19 mouse cellular contexts compared by ENCODE assay signal in the genomic region with DNA sequence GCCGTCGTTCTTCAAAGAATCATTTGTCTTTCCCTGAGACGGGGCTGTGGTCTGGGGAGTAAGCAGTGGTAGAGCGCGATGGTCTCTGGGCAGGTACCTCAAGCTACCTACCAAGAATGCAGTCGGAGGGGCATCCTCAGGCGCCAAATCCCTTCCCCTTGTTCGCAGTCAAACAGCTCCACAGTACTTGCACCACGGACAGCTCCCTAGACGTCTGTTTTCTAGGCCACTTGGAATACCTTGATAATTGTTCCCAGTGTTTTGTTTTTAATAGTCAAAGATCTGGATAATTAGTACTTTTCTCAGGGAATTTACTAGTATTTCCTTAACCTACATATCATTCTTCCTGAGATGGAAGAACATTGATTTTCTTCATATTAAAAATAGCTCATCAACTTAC. TPM values are rescaled to one million over a fixed set of nuclear protein-coding genes. Genes with fewer than 3 reads are reported as not detected.
DNase-seq lines count a peak whose midpoint lies in the region; ATAC-seq and TF ChIP-seq lines count a peak whose summit lies in the region.
"Had no signal": no experiment of that assay in that cellular context is flagged by ENCODE, and none has a peak within 500 bp of the region (broad histone marks: within the 10 kb centered on the region; RNA-seq: fewer than 3 reads in every experiment).

No protein-coding gene starts in this region.

- H3K27ac ChIP-seq in kidney, adult 2 months (ENCODE audit: insufficient read depth, low read depth, low read length), result no peak overlapping the region
- H3K27ac ChIP-seq in hindbrain, postnatal 0 days, result no peak overlapping the region
- H3K27ac ChIP-seq in neural tube, embryonic 14.5 days (ENCODE audit: low read depth, low read length), result no peak overlapping the region; the same call in 1 of the 2 replicates
- H3K27ac ChIP-seq: heart, embryonic 13.5 days had no signal

- peaks cover 2% of the 10 kb centered on the region; the same call in 1 of the 2 replicates for H3K27me3 ChIP-seq in kidney, adult 2 months (replicated peaks; ENCODE audit: control insufficient read depth, insufficient read depth, low read length)
- H3K27me3 ChIP-seq in hindbrain, postnatal 0 days (ENCODE audit: insufficient read depth, low read length), result no peaks in the 10 kb centered on the region
- H3K27me3 ChIP-seq in neural tube, embryonic 14.5 days (ENCODE audit: control insufficient read depth, insufficient read depth, low read length), result no peaks in the 10 kb centered on the region
- H3K27me3 ChIP-seq: CH12.LX had no signal

- no peaks in the 10 kb centered on the region for H3K4me1 ChIP-seq in kidney, adult 2 months (ENCODE audit: control insufficient read depth, insufficient read depth, low read length)
- peaks cover 5% of the 10 kb centered on the region; the same call in 1 of the 2 replicates for H3K4me1 ChIP-seq in hindbrain, postnatal 0 days (ENCODE audit: insufficient read depth, low read length)
- H3K4me1 ChIP-seq in neural tube, embryonic 14.5 days (ENCODE audit: control insufficient read depth, insufficient read depth, low read length), result peaks cover 19% of the 10 kb centered on the region; the same call in 1 of the 2 replicates

- no peaks in the 10 kb centered on the region for H3K36me3 ChIP-seq in kidney, adult 2 months (ENCODE audit: control insufficient read depth, insufficient read depth, low read length)
- H3K36me3 ChIP-seq in hindbrain, postnatal 0 days (ENCODE audit: insufficient read depth, low read length), result no peaks in the 10 kb centered on the region
- no peaks in the 10 kb centered on the region for H3K36me3 ChIP-seq in neural tube, embryonic 14.5 days (ENCODE audit: control insufficient read depth, insufficient read depth, low read length)
- H3K36me3 ChIP-seq: heart, embryonic 13.5 days had no signal

- H3K4me2 ChIP-seq in hindbrain, postnatal 0 days (ENCODE audit: low read depth, low read length), result peak overlapping the region; percentile 76
- peak overlapping the region; percentile 79; the same call in 1 of the 2 replicates for H3K4me2 ChIP-seq in neural tube, embryonic 14.5 days (ENCODE audit: low read depth, low read length)

- ATAC-seq in hindbrain, postnatal 0 days, result no peak
- no peak for ATAC-seq in neural tube, embryonic 14.5 days (ENCODE audit: low read depth)

- WGBS in kidney, adult 2 months, result 23% methylated on average over 10 of the region's 10 CpGs
- WGBS in hindbrain, postnatal 0 days, result 22% methylated on average over 10 of the region's 10 CpGs
- 33% methylated on average over 10 of the region's 10 CpGs for WGBS in neural tube, embryonic 14.5 days

- TF ChIP-seq CTCF in kidney, adult 2 months (conservative IDR thresholded peaks at IDR 0.05; ENCODE audit: insufficient read depth, insufficient read length, low read depth, low read length), result no peak
- TF ChIP-seq CTCF in hindbrain, postnatal 0 days (IDR thresholded peaks at IDR 0.05; ENCODE audit: low read depth), result no peak

- H3K9ac ChIP-seq in hindbrain, postnatal 0 days (replicated peaks; ENCODE audit: low read length), result no peak overlapping the region
- H3K9ac ChIP-seq in neural tube, embryonic 14.5 days (replicated peaks; ENCODE audit: low read depth, low read length), result no peak overlapping the region
- H3K9ac ChIP-seq: heart, embryonic 13.5 days had no signal

- H3K9me3 ChIP-seq in hindbrain, postnatal 0 days (ENCODE audit: low read length), result no peaks in the 10 kb centered on the region
- no peaks in the 10 kb centered on the region for H3K9me3 ChIP-seq in neural tube, embryonic 14.5 days (ENCODE audit: control insufficient read depth, low read length)
- H3K9me3 ChIP-seq: heart, embryonic 13.5 days had no signal

- TF ChIP-seq POLR2A in kidney, adult 2 months (IDR thresholded peaks at IDR 0.05; ENCODE audit: low read depth, low read length), result no peak

- no peak overlapping the region for H3K4me3 ChIP-seq in kidney, adult 2 months (ENCODE audit: insufficient read depth, low read depth, low read length)
- H3K4me3 ChIP-seq in hindbrain, postnatal 0 days (ENCODE audit: low read length), result peak overlapping the region; percentile 71
- peak overlapping the region; percentile 64 for H3K4me3 ChIP-seq in neural tube, embryonic 14.5 days (ENCODE audit: low read depth, low read length)
- H3K4me3 ChIP-seq: megakaryocyte, embryonic 14.5 days had no signal

- DNase-seq in kidney, postnatal 4 days, result peak; percentile 5 to 16
- no peak for DNase-seq in kidney, adult 2 months
- peak; percentile 41 for DNase-seq in embryo, embryonic 11 days
- no peak for DNase-seq in hindbrain, postnatal 0 days (ENCODE audit: low spot score)
- no peak for DNase-seq in testis, postnatal 14 days (ENCODE audit: low spot score)
- no peak for DNase-seq in lung, adult 18-20 months
- DNase-seq in layer of hippocampus, postnatal 36 days, result no peak
- DNase-seq: cerebellum, adult 9-10 months; gastrocnemius, postnatal 14 days; left cerebral cortex, postnatal 4 days; lung, adult 2 months had no signal

RNA-seq across cellular contexts. Expression of gene Unc79, which starts 0.8 kb away (rescaled TPM):
- 0.03 and 0.13 TPM in 2 replicates for polyA plus RNA-seq in kidney, adult 2 months (2012; rRNA removed)
- total RNA-seq in hindbrain, postnatal 0 days (2014; rRNA removed), result 37.7 and 40.7 TPM in 2 replicates
- 4.2 and 4.7 TPM in 2 replicates for polyA plus RNA-seq in hindbrain, postnatal 0 days (2015; fragmentation: Nextera tagmentation; extraction: Ambion mirVana)
- 11.4 and 15.6 TPM in 2 replicates for polyA plus RNA-seq in neural tube, embryonic 14.5 days (2014; fragmentation: Nextera tagmentation; extraction: Ambion mirVana)
- 10 to 100 TPM; 53.0 to 57.7 TPM for total RNA-seq in layer of hippocampus, postnatal 36 days (2021)

RNA-seq across cellular contexts. Expression of gene Cox8c, which starts 48.7 kb away (rescaled TPM):
- not detected in 2 replicates for polyA plus RNA-seq in kidney, adult 2 months (2012; rRNA removed)
- total RNA-seq in hindbrain, postnatal 0 days (2014; rRNA removed), result not detected in 2 replicates
- not detected in 2 replicates for polyA plus RNA-seq in hindbrain, postnatal 0 days (2015; fragmentation: Nextera tagmentation; extraction: Ambion mirVana)
- polyA plus RNA-seq in neural tube, embryonic 14.5 days (2014; fragmentation: Nextera tagmentation; extraction: Ambion mirVana), result not detected in 2 replicates
- total RNA-seq in layer of hippocampus, postnatal 36 days (2021), result not detected
- total RNA-seq: CH12.LX; gastrocnemius, postnatal 14 days; left cerebral cortex, postnatal 4 days had no signal
- polyA plus RNA-seq: heart, embryonic 13.5 days; intestine, embryonic 14.5 days; large intestine, adult 2 months; lung, adult 2 months; small intestine, adult 2 months; stomach, embryonic 16.5 days had no signal

Comparison
In these comparisons a context has a peak if more than half of its experiments do, and no peak if none do; other contexts are left out.
1. DNase-seq: peak in kidney, postnatal 4 days (2 of 2) and embryo, embryonic 11 days (single experiment); none in kidney, adult 2 months (single experiment), hindbrain, postnatal 0 days (single experiment), testis, postnatal 14 days (single experiment), lung, adult 18-20 months (0 of 2) and layer of hippocampus, postnatal 36 days (0 of 2).